Mouse (Mus musculus) erythroblast, adult 5-6 weeks (primary cell): ENCODE results near the gene Ciapin1. TPM values are rescaled to one million over a fixed set of nuclear protein-coding genes. Genes with fewer than 3 reads are reported as not detected.

Experiments used
- ATAC-seq: replicated peaks from 2 replicates; pipeline ENCODE4 v1.8.0; 2016; ENCODE audit warnings: moderate number of reproducible peaks, mild to moderate bottlenecking, moderate TSS enrichment, inconsistent platforms; ENCODE audit not compliant: poor library complexity, low FRiP score, severe bottlenecking
- total RNA-seq, 2 experiments: library from RNA; stranded (forward) in 1 of 2; stranded (reverse) in 1 of 2; fragments of 150-400 nt in 1 of 2; fragments of 200-764, 138-1000 nt in 1 of 2; gene quantifications; 2 replicates each; pipeline versions ENCODE4 v1.2.3 to v1.2.4; 2015 to 2017; ENCODE audit warnings: low replicate concordance in 2 of 2

Gene Ciapin1
- total RNA-seq, 2 experiments from 2014 or later: 16.7 to 27.0 TPM

DNA sequence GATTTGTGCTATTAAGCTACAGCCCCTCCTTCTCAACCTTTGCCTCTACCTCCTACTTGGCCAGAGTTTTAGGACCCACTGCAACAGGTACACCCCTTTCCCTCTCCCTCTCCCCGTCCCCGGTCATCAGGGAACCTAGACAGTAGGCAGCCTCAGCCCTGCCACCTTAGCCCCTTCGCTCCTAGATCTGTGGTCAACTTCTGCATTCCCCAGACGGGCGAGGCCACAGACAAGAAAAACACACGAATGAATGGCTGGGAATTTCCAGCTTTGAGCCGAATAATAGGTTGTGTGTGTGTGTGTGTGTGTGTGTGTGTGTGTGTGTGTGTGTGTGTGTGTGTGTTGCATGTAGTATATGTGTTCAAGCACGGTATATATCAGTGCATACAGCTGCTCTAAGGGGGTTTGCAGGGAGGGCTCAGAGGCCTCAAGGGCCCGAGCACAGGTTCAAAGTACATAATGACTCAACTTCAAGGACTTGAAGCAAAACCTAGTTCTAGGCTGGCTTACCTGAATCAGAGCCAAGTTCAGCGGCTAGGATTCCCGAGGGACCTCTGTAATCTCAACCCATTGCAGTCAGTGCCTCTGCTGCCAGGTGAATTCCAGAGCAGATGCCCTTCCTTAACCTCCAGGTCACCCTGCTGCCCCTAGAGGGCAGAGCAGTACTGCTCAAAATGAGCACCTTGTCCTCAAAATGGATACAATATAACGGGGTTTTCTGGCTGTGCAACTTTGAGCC is 52.7 kb downstream of the Ciapin1 start:
- ATAC-seq: peak; percentile 58

GRCm38 (mm10) chr8:94783890-94784289 is 54.3 kb downstream of the Ciapin1 start:
- no peak for ATAC-seq

- no peak for ATAC-seq
Observed at GRCm38 (mm10) chr8:94781838-94782235, 56.3 kb downstream of the Ciapin1 start.

DNA sequence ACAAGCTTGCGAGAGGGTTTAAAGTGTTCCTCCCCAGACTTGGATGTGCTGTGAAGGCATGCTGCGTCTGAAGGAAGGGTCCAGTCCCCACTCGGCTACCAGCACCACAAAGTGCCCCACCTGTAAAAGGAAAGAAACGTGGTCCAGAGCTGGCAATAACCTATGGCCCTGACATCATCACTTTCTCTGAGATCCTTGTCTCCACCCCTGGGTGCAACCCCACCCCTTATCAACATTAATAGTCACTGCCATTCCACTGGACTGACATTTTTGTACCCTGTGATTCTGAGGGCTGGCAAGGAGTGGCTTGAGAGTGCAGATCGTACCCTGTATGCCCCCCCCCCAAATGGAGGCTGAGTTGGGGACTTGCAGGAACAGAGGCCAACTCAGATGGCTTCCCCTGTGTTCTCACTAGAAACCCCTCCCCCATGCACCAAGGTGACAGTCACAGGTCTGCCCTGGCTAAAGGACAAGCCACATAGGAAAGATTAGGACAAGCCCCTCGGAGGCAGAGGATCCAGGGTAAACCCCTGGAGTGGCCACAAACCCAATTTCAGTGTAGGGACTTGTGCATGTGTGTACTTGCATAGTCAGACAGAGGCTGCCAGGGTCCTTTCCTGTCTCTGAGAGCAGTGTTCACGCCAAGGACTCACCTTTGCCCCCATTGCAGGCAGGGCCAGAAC is 56.9 kb downstream of the Ciapin1 start:
- ATAC-seq: no peak

DNA sequence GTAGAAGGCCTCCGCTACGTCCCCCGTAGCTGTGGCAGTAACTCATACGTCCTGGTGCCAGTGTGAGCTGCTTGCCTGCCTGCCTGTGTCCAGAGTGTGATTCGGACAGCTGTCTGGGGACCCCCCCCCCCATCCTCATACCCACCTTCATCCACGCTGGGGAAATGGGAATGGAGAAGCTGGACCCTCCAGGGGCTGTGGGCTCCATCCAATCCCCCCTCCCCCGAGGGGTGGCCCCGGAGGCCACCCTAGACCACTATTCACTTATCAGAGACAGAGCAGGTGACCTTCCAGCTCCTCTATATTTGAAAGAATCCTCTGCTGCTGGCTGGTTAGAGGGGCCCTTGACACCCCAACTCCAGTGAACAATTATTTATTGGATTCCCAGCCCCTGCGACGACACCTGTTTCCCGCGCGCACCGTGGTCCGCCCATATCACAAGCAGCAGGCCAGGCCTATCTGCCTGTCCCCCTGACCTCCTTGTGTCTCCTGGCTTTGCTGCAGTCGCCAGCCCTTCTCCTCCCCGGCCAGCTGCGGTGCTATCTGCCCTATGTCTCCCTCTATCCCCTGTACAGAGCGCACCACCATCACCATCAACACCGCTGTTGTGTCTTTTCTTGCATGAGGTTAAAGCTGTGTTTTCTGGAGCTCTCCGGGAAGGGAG is 57.5 kb downstream of the Ciapin1 start:
- no peak for ATAC-seq

- 0 out of 2 replicates have a peak, but pooled peaks have one; percentile 7 for ATAC-seq
Observed at GRCm38 (mm10) chr8:94779534-94780294, 58.4 kb downstream of the Ciapin1 start.

- no peak for ATAC-seq
Observed at GRCm38 (mm10) chr8:94778895-94779533, 59.1 kb downstream of the Ciapin1 start.

DNA sequence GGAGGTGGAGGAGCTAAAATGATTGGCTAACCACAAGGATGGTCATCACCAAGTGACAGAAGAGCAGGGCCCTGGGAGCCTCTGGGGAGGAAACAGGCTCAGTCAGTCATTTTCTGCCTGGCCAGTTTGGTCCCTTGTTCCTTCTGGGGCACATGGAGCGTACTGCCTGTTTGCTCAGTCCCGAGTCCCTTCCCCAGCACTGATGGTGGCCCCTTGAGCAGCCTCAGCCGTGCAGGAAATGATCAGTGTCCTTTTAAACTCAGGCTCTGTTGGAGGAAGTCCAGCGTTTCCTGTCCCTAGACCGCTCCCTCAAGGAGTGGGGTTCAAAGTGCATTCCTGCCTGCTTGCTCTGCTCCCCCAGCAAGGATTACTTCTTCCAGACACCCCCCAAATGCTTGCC is 59.7 kb downstream of the Ciapin1 start:
- ATAC-seq: no peak

- no peak for ATAC-seq
Observed at GRCm38 (mm10) chr8:94778036-94778435, 60.1 kb downstream of the Ciapin1 start.

GRCm38 (mm10) chr8:94776346-94776745 is 61.8 kb downstream of the Ciapin1 start:
- ATAC-seq: no peak

- no peak for ATAC-seq
Observed at GRCm38 (mm10) chr8:94774601-94775000, 63.6 kb downstream of the Ciapin1 start.

- ATAC-seq: no peak
Observed at GRCm38 (mm10) chr8:94773700-94774171, 64.4 kb downstream of the Ciapin1 start.

DNA sequence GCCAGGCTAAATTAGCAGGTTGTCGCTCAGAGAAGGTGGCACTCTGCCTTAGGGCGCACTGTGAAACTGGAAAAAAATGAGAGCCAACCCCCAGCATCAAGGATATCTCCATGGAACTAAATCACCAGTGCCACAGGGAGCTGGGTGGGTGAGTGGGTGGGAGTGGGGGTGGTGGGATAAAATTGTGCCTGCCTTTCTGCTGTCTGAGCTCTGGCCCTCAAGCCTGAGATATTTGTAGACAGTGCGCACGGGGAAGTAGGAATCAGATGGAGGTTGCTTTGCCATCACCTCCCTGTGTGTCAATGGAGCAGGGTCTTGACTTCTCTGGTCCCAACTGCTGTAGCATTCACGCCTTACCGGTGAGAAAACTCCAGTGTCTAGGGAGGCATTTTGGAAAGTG is 65.1 kb downstream of the Ciapin1 start:
- no peak for ATAC-seq

- ATAC-seq: 0 out of 2 replicates have a peak, but pooled peaks have one; percentile 20
Observed at GRCm38 (mm10) chr8:94771941-94772670, 66.1 kb downstream of the Ciapin1 start, which contains the start of gene Cx3cl1. Gene Cx3cl1 (plus strand): TSS chr8:94772009.

DNA sequence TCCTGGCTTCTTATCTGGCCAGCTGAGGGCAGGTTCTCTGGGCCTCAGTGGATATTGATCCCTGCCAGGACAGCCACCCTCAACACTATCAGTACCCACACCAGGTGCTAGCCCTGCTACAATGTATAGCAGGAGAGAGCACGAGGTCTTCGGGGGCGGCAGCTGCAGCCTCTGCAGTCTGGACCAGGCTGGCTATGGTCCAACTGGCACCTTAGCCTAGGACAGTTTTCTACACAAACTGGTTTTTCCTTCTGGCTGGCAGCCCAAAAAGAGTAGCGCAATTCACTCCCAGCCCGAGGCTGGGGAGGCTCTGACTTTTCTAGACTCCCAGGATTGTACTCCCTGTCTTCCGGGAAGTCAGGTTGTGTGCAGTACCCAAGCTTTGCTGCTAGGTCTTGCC is 67.2 kb downstream of the Ciapin1 start:
- peak; percentile 60 for ATAC-seq
